Mouse (Mus musculus): ENCODE measurements around the gene Gm20820. TPM values are rescaled to one million over a fixed set of nuclear protein-coding genes. Genes with fewer than 3 reads are reported as not detected.
"Not testable (repeated sequence)": the region's sequence is repeated elsewhere in the genome, so short reads cannot be mapped to it uniquely, and the experiment has no call there.

The Gm20820 gene
- total RNA-seq (2021): not detected
- long read RNA-seq, experiment 1: 0 reads
- long read RNA-seq, experiment 2: 0 reads

- DNase-seq; H3K27ac ChIP-seq; H3K4me3 ChIP-seq; intact Hi-C loops (cut with DNase I): not testable (repeated sequence)
Observed at GRCm38 (mm10) chrY:86061472-86061871, at the start of gene Gm20820. TSS of gene Gm20820 (plus strand) at chrY:86061772.

Data from gastrocnemius, adult 2 months (tissue).